Mouse (Mus musculus): Measurements from ENCODE around the gene Troap.
A peak's percentile ranks its signal among the peaks of the same experiment; 100 is the strongest.

- no peak for TF ChIP-seq MAX (IDR thresholded peaks at IDR 0.05; ENCODE audit: low read length)
- TF ChIP-seq RCOR1 (IDR thresholded peaks at IDR 0.05; ENCODE audit: low read depth, low read length): peak; percentile 88
- peak; percentile 96 for TF ChIP-seq JUND (IDR thresholded peaks at IDR 0.05; ENCODE audit: low read depth, low read length)
Measured at GRCm38 (mm10) chr15:99033498-99034270, 40.7 kb upstream of the Troap start.

Data from MEL (cell line).